16 mouse cellular contexts compared by ENCODE assay signal in the genomic region with DNA sequence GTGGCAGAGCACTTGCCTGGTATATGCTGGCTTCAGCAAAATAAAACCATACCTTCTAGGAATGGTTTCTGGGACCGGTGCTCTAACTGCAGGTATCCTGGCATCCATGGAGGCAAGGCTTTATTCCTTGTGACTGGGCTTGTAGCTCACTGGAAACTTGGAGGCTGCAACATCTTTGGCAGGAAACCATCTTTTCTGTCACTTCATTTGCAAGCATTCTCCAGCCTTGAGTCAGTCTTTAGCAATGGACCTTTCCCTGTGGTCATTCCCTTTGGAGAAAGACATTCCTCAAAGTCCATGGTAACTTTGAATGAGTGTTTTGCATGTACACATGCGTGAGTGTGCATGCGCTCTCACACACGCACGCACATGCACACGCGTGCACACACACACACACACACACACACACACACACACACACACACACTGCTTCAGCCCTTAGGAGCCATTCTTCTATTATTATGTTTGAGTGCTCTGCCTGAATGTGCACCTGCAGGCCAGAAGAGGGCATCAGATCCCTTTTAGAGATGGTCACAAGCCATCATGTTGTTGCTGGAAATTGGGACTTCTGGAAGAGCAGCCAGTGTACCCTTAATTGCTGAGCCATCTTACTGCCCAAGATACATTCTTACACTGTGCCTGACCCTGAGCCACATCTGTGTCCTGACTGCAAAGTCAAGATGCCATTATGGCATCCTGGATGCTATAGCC. TPM values are rescaled to one million over a fixed set of nuclear protein-coding genes. Genes with fewer than 3 reads are reported as not detected.
DNase-seq lines count a peak whose midpoint lies in the region; ATAC-seq and TF ChIP-seq lines count a peak whose summit lies in the region.
"Had no signal": no experiment of that assay in that cellular context is flagged by ENCODE, and none has a peak within 500 bp of the region (broad histone marks: within the 10 kb centered on the region; RNA-seq: fewer than 3 reads in every experiment).

No protein-coding gene starts in this region.

- no peak overlapping the region for H3K4me2 ChIP-seq in kidney, postnatal 0 days (ENCODE audit: low read length)

- peak; percentile 48 for DNase-seq in CD4-positive, CD25-positive, alpha-beta regulatory T cell, adult 2 months (ENCODE audit: low read depth, low spot score)
- DNase-seq in kidney, postnatal 0 days (ENCODE audit: low spot score) = peak; percentile 52
- DNase-seq in kidney, adult 8-10 months = no peak
- DNase-seq in retina, postnatal 1 day = peak; percentile 52
- no peak for DNase-seq in retina, embryonic 14.5 days (ENCODE audit: low spot score)
- no peak for DNase-seq in embryo, embryonic 11 days
- DNase-seq in adrenal gland, postnatal 36 days = no peak
- DNase-seq: layer of hippocampus, adult 9-11 months had no signal

- 90% methylated on average over 7 of the region's 7 CpGs for WGBS in kidney, postnatal 0 days

- no peaks in the 10 kb centered on the region for H3K36me3 ChIP-seq in kidney, postnatal 0 days (ENCODE audit: insufficient read depth, low read length)
- H3K36me3 ChIP-seq: heart, embryonic 15.5 days; intestine, embryonic 15.5 days had no signal

- no peak overlapping the region for H3K4me3 ChIP-seq in kidney, postnatal 0 days (replicated peaks; ENCODE audit: low read depth, low read length)
- H3K4me3 ChIP-seq: heart, embryonic 15.5 days; intestine, embryonic 15.5 days; limb, embryonic 15.5 days had no signal

- H3K27me3 ChIP-seq in kidney, postnatal 0 days (ENCODE audit: insufficient read depth, low read length) = no peaks in the 10 kb centered on the region
- H3K27me3 ChIP-seq: intestine, embryonic 15.5 days had no signal

- peak; percentile 71 for TF ChIP-seq CTCF in kidney, postnatal 0 days (IDR thresholded peaks at IDR 0.05; ENCODE audit: low read depth)

- peaks cover 11% of the 10 kb centered on the region for H3K4me1 ChIP-seq in kidney, postnatal 0 days (replicated peaks; ENCODE audit: insufficient read depth, low read length)

- no peak overlapping the region for H3K9ac ChIP-seq in kidney, postnatal 0 days (ENCODE audit: low read depth, low read length)
- H3K9ac ChIP-seq: heart, embryonic 15.5 days; intestine, embryonic 15.5 days; limb, embryonic 15.5 days had no signal

- no peaks in the 10 kb centered on the region for H3K9me3 ChIP-seq in kidney, postnatal 0 days (replicated peaks; ENCODE audit: low read length)
- H3K9me3 ChIP-seq: heart, embryonic 15.5 days; intestine, embryonic 15.5 days; limb, embryonic 15.5 days had no signal

- no peak overlapping the region for H3K27ac ChIP-seq in kidney, postnatal 0 days
- H3K27ac ChIP-seq: heart, embryonic 15.5 days; intestine, embryonic 15.5 days; limb, embryonic 15.5 days had no signal

- ATAC-seq in CD4-positive, CD25-positive, alpha-beta regulatory T cell, adult 4 months = no peak
- no peak for ATAC-seq in kidney, postnatal 0 days (replicated peaks; ENCODE audit: low FRiP score, low read depth)
- ATAC-seq: intestine, embryonic 15.5 days had no signal

RNA-seq across cellular contexts. Expression of a gene that starts 3.6 kb away (rescaled TPM):
- 10 to 100 TPM; 17.1 to 22.0 TPM for polyA plus RNA-seq in CD4-positive, CD25-positive, alpha-beta regulatory T cell, adult 4 months (2017; shearing (Covaris generic))
- 35.5 and 44.5 TPM in 2 replicates for polyA plus RNA-seq in kidney, postnatal 0 days (2015; fragmentation: Nextera tagmentation; extraction: Ambion mirVana)
- total RNA-seq in adrenal gland, postnatal 36 days (2021) = 10 to 100 TPM in 1 of 2 experiments, 1 to 10 TPM in 1; 8.3 to 10.0 TPM

RNA-seq across cellular contexts. Expression of a gene that starts 3.8 kb away (rescaled TPM):
- polyA plus RNA-seq in CD4-positive, CD25-positive, alpha-beta regulatory T cell, adult 4 months (2017; shearing (Covaris generic)) = 1 to 10 TPM; 5.5 to 7.6 TPM
- polyA plus RNA-seq in kidney, postnatal 0 days (2015; fragmentation: Nextera tagmentation; extraction: Ambion mirVana) = 8.2 and 9.1 TPM in 2 replicates
- 1 to 10 TPM; 7.5 to 9.3 TPM for total RNA-seq in adrenal gland, postnatal 36 days (2021)

RNA-seq across cellular contexts. Expression of a gene that starts 7.3 kb away (rescaled TPM):
- under 1 TPM in 1 of 2 experiments, not detected in 1; 0.31 TPM for polyA plus RNA-seq in CD4-positive, CD25-positive, alpha-beta regulatory T cell, adult 4 months (2017; shearing (Covaris generic))
- not detected in 2 replicates for polyA plus RNA-seq in kidney, postnatal 0 days (2015; fragmentation: Nextera tagmentation; extraction: Ambion mirVana)
- under 1 TPM in 1 of 2 experiments, not detected in 1; 0.23 TPM for total RNA-seq in adrenal gland, postnatal 36 days (2021)
- total RNA-seq: adrenal gland, adult 2 months; gastrocnemius, postnatal 10 days had no signal
- polyA plus RNA-seq: adrenal gland, adult 2 months; heart, embryonic 15.5 days; intestine, embryonic 15.5 days; limb, embryonic 15.5 days had no signal

RNA-seq across cellular contexts. Expression of a gene that starts 19.9 kb away (rescaled TPM):
- polyA plus RNA-seq in CD4-positive, CD25-positive, alpha-beta regulatory T cell, adult 4 months (2017; shearing (Covaris generic)) = under 1 TPM in 1 of 2 experiments, not detected in 1; 0.65 TPM
- 0.14 and 0.17 TPM in 2 replicates for polyA plus RNA-seq in kidney, postnatal 0 days (2015; fragmentation: Nextera tagmentation; extraction: Ambion mirVana)
- total RNA-seq in adrenal gland, postnatal 36 days (2021) = not detected
- total RNA-seq: adrenal gland, adult 2 months; gastrocnemius, postnatal 10 days; megakaryocyte-erythroid progenitor cell, adult 5-6 weeks had no signal
- polyA plus RNA-seq: adrenal gland, adult 2 months had no signal

RNA-seq across cellular contexts. Expression of a gene that starts 38.9 kb away (rescaled TPM):
- not detected for polyA plus RNA-seq in CD4-positive, CD25-positive, alpha-beta regulatory T cell, adult 4 months (2017; shearing (Covaris generic))
- polyA plus RNA-seq in kidney, postnatal 0 days (2015; fragmentation: Nextera tagmentation; extraction: Ambion mirVana) = 0.13 and 0.18 TPM in 2 replicates
- 1 to 10 TPM in 1 of 2 experiments, under 1 TPM in 1; 0.56 to 1.4 TPM for total RNA-seq in adrenal gland, postnatal 36 days (2021)
- total RNA-seq: megakaryocyte-erythroid progenitor cell, adult 5-6 weeks had no signal
- polyA plus RNA-seq: erythroblast, embryonic 14.5 days had no signal

Comparison
In these comparisons a context has a peak if more than half of its experiments do, and no peak if none do; other contexts are left out.
1. DNase-seq: peak in CD4-positive, CD25-positive, alpha-beta regulatory T cell, adult 2 months (single experiment), kidney, postnatal 0 days (single experiment) and retina, postnatal 1 day (single experiment); none in kidney, adult 8-10 months (0 of 2), retina, embryonic 14.5 days (single experiment), embryo, embryonic 11 days (single experiment) and adrenal gland, postnatal 36 days (0 of 2).